In genomic region chr1:62725032-62725678, GRCm38 (mm10) we compare ENCODE assay signal across 12 mouse cellular contexts. TPM values are rescaled to one million over a fixed set of nuclear protein-coding genes. Genes with fewer than 3 reads are reported as not detected.
DNase-seq lines count a peak whose midpoint lies in the region; ATAC-seq and TF ChIP-seq lines count a peak whose summit lies in the region.
"Had no signal": no experiment of that assay in that cellular context is flagged by ENCODE, and none has a peak within 500 bp of the region (broad histone marks: within the 10 kb centered on the region; RNA-seq: fewer than 3 reads in every experiment).

No protein-coding gene starts in this region.

- peak overlapping the region; percentile 13; the same call in 1 of the 2 replicates for H3K4me2 ChIP-seq in liver, embryonic 15.5 days
- no peak overlapping the region for H3K4me2 ChIP-seq in liver, embryonic 12.5 days
- H3K4me2 ChIP-seq: neural tube, embryonic 13.5 days had no signal

- ATAC-seq in liver, embryonic 15.5 days (ENCODE audit: insufficient read depth), result no peak
- no peak for ATAC-seq in liver, embryonic 12.5 days
- peak; percentile 43 to 53; a peak in 2 of 4 replicates for ATAC-seq in hematopoietic stem cell, adult 5-6 weeks (replicated peaks in 1 of 2; ENCODE audit: insufficient read depth in 1 of 2, low FRiP score in 2 of 2, low TSS enrichment in 1 of 2, low read depth in 1 of 2, poor library complexity in 2 of 2, severe bottlenecking in 2 of 2)
- ATAC-seq: CD4-positive, CD25-positive, alpha-beta regulatory T cell, adult 4 months had no signal

- intact Hi-C loops in heart, postnatal 36 days (cut with DNase I), result loop anchor here (2.0 kb wide), 1 partner anchor 22 kb away; no protein-coding TSS in a partner anchor

- H3K4me3 ChIP-seq in liver, embryonic 15.5 days (replicated peaks), result no peak overlapping the region
- H3K4me3 ChIP-seq in liver, embryonic 12.5 days, result no peak overlapping the region
- H3K4me3 ChIP-seq in testis, adult 2 months (ENCODE audit: control insufficient read depth, low read depth, low read length), result no peak overlapping the region
- H3K4me3 ChIP-seq: megakaryocyte, embryonic 14.5 days; neural tube, embryonic 13.5 days had no signal

- no peak for TF ChIP-seq POLR2A in testis, adult 2 months (IDR thresholded peaks at IDR 0.05; ENCODE audit: control insufficient read depth, low read depth, low read length)

- H3K9me3 ChIP-seq in liver, embryonic 15.5 days (replicated peaks), result no peaks in the 10 kb centered on the region
- no peaks in the 10 kb centered on the region for H3K9me3 ChIP-seq in liver, embryonic 12.5 days (replicated peaks)

- TF ChIP-seq CTCF in testis, adult 2 months (IDR thresholded peaks at IDR 0.05; ENCODE audit: control insufficient read depth, insufficient read depth, insufficient replicate concordance, low read depth, low read length), result no peak

- H3K4me1 ChIP-seq in liver, embryonic 15.5 days (replicated peaks), result peaks cover 4% of the 10 kb centered on the region; the same call in 1 of the 2 replicates
- peaks cover 13% of the 10 kb centered on the region; the same call in 1 of the 2 replicates for H3K4me1 ChIP-seq in liver, embryonic 12.5 days
- no peaks in the 10 kb centered on the region; the same call in 1 of the 2 replicates for H3K4me1 ChIP-seq in testis, adult 2 months (ENCODE audit: control insufficient read depth, insufficient read depth, low read length)

- H3K27ac ChIP-seq in liver, embryonic 15.5 days (replicated peaks), result no peak overlapping the region
- H3K27ac ChIP-seq in liver, embryonic 12.5 days, result no peak overlapping the region
- peak overlapping the region; percentile 73; the same call in 1 of the 2 replicates for H3K27ac ChIP-seq in testis, adult 2 months (ENCODE audit: control insufficient read depth, insufficient read depth, low read depth, low read length)

- WGBS in liver, embryonic 15.5 days (ENCODE audit: insufficient replicate concordance), result 49% methylated on average over 10 of the region's 10 CpGs
- WGBS in liver, embryonic 12.5 days (ENCODE audit: insufficient replicate concordance), result 59% methylated on average over 10 of the region's 10 CpGs

- peak; percentile 96 for DNase-seq in heart, adult 11 months
- no peak for DNase-seq in heart, postnatal 36 days
- no peak for DNase-seq in retina, embryonic 14.5 days (ENCODE audit: low spot score)
- DNase-seq in spleen, postnatal 4 days (ENCODE audit: low spot score in 2 of 2), result no peak
- DNase-seq: embryo, embryonic 11 days had no signal

- no peak overlapping the region for H3K9ac ChIP-seq in liver, embryonic 15.5 days
- no peak overlapping the region for H3K9ac ChIP-seq in liver, embryonic 12.5 days
- H3K9ac ChIP-seq: neural tube, embryonic 13.5 days had no signal

- no peaks in the 10 kb centered on the region for H3K27me3 ChIP-seq in liver, embryonic 15.5 days
- H3K27me3 ChIP-seq in liver, embryonic 12.5 days (replicated peaks), result no peaks in the 10 kb centered on the region
- no peaks in the 10 kb centered on the region for H3K27me3 ChIP-seq in testis, adult 2 months (ENCODE audit: control insufficient read depth, insufficient read depth, low read length)
- H3K27me3 ChIP-seq: neural tube, embryonic 13.5 days had no signal

- H3K36me3 ChIP-seq in liver, embryonic 15.5 days (replicated peaks), result no peaks in the 10 kb centered on the region
- no peaks in the 10 kb centered on the region for H3K36me3 ChIP-seq in liver, embryonic 12.5 days
- H3K36me3 ChIP-seq in testis, adult 2 months (ENCODE audit: control insufficient read depth, insufficient read depth, low read length), result no peaks in the 10 kb centered on the region

RNA-seq across cellular contexts. Expression of gene Nrp2, which starts 22.1 kb away (rescaled TPM):
- total RNA-seq in heart, postnatal 36 days (2021), result 10 to 100 TPM; 25.3 to 28.3 TPM
- polyA plus RNA-seq in liver, embryonic 15.5 days (2015; fragmentation: Nextera tagmentation; extraction: Ambion mirVana), result 0.71 and 0.75 TPM in 2 replicates
- 2.0 and 2.5 TPM in 2 replicates for polyA plus RNA-seq in liver, embryonic 12.5 days (2016; fragmentation: Nextera tagmentation; extraction: Ambion mirVana)
- total RNA-seq in hematopoietic stem cell, adult 5-6 weeks (2017), result 0.31 and 0.50 TPM in 2 replicates
- polyA plus RNA-seq in testis, adult 2 months (2012; rRNA removed), result 2.0 and 2.7 TPM in 2 replicates

Comparison
In these comparisons a context has a peak if more than half of its experiments do, and no peak if none do; other contexts are left out.
1. ATAC-seq: peak in hematopoietic stem cell, adult 5-6 weeks (2 of 2); none in liver, embryonic 15.5 days (single experiment) and liver, embryonic 12.5 days (single experiment).